Mouse (Mus musculus) thymus, adult 2 months (tissue): Measurements from ENCODE around the gene Zfp277. TPM values are rescaled to one million over a fixed set of nuclear protein-coding genes. Genes with fewer than 3 reads are reported as not detected.

ENCODE experiments used
- DNase-seq: peaks from one replicate; pipeline ENCODE4 v3.0.0; 2021
- H3K27ac ChIP-seq: fragments of 200-500 bp; 2 replicates; pipeline ENCODE4 v1.5.1; 2012; ENCODE audit warnings: low read length, control low read depth; ENCODE audit not compliant: control insufficient read depth, insufficient read depth
- H3K27me3 ChIP-seq: fragments of 200-500 bp; 2 replicates; pipeline ENCODE4 v1.6.1; 2012; ENCODE audit warnings: mild to moderate bottlenecking, low read length, moderate library complexity, mixed read lengths; ENCODE audit not compliant: control insufficient read depth, insufficient read depth
- H3K36me3 ChIP-seq: fragments of 200-500 bp; 2 replicates; pipeline ENCODE4 v1.6.1; 2012; ENCODE audit warnings: mild to moderate bottlenecking, low read length, moderate library complexity; ENCODE audit not compliant: control insufficient read depth, insufficient read depth
- H3K4me1 ChIP-seq: fragments of 200-500 bp; replicated peaks from 2 replicates; pipeline ENCODE4 v1.6.1; 2012; ENCODE audit warnings: low read length; ENCODE audit not compliant: control insufficient read depth, insufficient read depth
- H3K4me3 ChIP-seq: fragments of 200-500 bp; 2 replicates; pipeline ENCODE4 v1.5.1; 2012; ENCODE audit warnings: mild to moderate bottlenecking, low read length, control low read depth, moderate library complexity; ENCODE audit not compliant: control insufficient read depth, insufficient read depth
- CTCF ChIP-seq: fragments of 200-500 bp; IDR thresholded peaks from 2 replicates; pipeline ENCODE4 v1.5.1; 2012; ENCODE audit warnings: mild to moderate bottlenecking, control low read depth, low read length, moderate library complexity, borderline replicate concordance; ENCODE audit not compliant: control insufficient read depth, poor library complexity, insufficient read depth; ENCODE audit errors: extremely low read depth
- POLR2A ChIP-seq: fragments of 200-500 bp; IDR thresholded peaks from 2 replicates; pipeline ENCODE4 v1.6.1; 2012; ENCODE audit warnings: mild to moderate bottlenecking, low read length, control low read depth, moderate library complexity; ENCODE audit not compliant: control insufficient read depth, poor library complexity, insufficient read depth; ENCODE audit errors: extremely low read depth
- WGBS: fragments of 180-500 bp; shearing (Covaris S2); methylation state at CpG from one replicate; pipeline ENCODE4 v1.1.7; 2018; 5-methylcytosine and 5-hydroxymethylcytosine counted together
- polyA plus RNA-seq: library from polyadenylated mRNA; depleted of rRNA; stranded (reverse); fragments of >200 nt; gene quantifications from 2 replicates; pipeline ENCODE4 v1.2.3, GENCODE M21; 2012

Zfp277 gene
- polyA plus RNA-seq, 1 experiment, result 8.6 TPM

DNA sequence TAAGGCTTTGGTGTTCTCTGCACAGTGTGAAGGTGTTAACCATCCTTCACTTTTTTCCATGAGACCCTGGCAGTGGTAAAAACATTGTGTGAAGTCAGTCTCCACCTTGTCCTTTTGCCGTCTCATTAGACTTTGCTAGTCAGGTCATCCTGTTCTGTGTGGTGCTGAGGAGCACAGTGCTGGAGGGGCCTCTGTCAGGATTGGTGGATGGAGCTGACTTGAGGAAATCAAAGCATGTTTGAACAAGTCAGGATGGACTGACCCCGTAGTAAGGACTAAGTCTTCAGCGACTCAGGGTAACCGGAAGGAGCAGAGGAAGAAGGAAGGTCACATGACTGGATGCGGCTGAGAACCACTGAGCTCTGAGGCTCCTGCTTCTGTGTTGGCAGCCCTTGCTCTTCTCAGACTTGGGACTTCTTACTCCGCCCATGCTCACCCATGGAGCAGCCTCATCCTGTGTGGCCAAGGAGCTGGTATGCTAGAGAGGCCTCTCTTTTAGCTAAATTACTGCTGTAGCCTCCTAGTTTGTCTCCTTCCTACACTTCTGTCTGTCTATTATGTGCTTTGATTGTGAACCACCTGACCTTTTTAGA is 14.1 kb upstream of the Zfp277 start:
- Histone ChIP-seq H3K36me3 (no peaks in the 10 kb centered on the region), H3K27me3 (no peaks in the 10 kb centered on the region), H3K4me3 (no peak overlapping the region), H3K4me1 (no peaks in the 10 kb centered on the region), H3K27ac (no peak overlapping the region)
- DNase-seq, result no peak
- 61% methylated on average over 6 of the region's 6 CpGs for WGBS
- TF ChIP-seq POLR2A (no peak), CTCF (no peak)

DNA sequence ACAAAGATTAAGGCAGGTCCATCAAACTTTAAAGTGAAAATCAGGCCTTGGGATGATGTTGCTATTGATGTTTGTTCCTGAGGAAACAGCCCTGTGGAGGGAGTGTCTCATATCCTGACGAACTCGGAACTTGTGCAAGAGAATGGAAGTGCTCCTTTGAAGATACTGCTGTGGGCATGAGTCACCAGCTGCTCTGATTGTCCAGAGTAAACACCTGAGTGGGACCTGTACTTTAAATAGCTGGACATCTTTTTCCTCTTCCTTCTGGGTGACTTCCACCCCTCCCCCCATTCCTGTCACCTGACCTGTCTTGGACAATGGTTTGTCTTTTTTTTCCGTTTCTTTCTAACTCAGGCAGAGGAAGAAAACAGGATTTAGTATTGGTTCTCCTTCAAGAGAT is 13.3 kb upstream of the Zfp277 start:
- no peak overlapping the region for H3K27ac ChIP-seq
- no peaks in the 10 kb centered on the region for H3K27me3 ChIP-seq
- H3K4me3 ChIP-seq, result no peak overlapping the region
- H3K4me1 ChIP-seq, result no peaks in the 10 kb centered on the region
- WGBS, result 98% methylated on average over 3 of the region's 3 CpGs
- H3K36me3 ChIP-seq, result no peaks in the 10 kb centered on the region
- TF ChIP-seq CTCF (no peak), POLR2A (no peak)
- DNase-seq, result no peak

DNA sequence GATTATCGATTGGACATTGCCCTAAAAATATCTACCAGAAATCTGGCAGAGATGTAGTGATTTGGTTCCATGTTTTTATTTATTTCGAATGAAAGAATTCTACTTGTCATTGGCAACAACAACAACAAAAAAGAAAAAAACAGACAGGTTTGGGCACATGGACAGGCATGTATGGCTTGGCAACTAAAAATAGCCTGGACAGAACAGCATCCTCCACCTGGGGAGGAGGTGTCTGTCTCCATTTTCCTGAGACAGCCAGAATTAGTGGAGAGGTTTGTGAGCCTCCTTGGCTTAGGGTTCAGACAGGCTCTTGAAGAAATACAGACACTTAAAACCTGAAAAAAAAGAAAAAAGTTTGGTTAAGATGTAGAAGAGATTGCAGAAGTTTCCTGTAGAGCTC is 10.8 kb upstream of the Zfp277 start:
- no peak for TF ChIP-seq CTCF
- TF ChIP-seq POLR2A, result no peak
- Histone ChIP-seq H3K4me1 (no peaks in the 10 kb centered on the region), H3K4me3 (no peak overlapping the region), H3K27ac (no peak overlapping the region), H3K27me3 (no peaks in the 10 kb centered on the region), H3K36me3 (no peaks in the 10 kb centered on the region)
- DNase-seq, result no peak
- 95% methylated on average over 2 of the region's 2 CpGs for WGBS

DNA sequence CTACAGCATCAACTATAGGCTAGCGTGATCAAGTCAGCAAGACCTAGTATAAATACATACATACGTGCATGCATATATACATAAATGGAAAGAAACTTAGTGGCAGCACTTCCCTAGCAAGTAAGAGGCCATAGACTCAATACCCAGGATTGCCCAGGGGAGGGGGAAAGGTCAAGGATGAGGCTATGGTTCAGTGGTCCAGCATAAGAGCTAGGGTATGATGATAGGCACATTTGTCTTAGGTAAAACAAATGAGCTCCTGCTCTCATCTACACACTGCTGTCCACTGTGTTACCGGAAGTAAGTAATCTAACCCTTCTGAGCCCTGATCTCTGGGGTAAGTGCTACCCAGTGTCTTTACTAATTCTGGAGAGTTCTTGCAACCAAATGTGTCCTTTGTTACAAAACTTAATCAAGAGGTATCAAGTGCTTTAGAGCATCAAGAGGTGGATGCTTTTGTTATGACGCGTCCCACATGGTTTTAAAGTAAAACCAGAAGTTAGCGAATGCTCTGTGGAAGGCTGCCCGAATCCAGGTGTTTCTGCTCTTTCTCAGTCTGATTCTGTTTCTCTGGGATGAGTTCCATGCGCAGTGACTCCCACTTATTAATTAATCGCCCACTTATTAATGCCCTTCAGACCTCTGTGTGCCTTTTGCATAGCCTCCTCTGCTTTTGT is 3.6 kb upstream of the Zfp277 start:
- Histone ChIP-seq H3K27me3 (peaks cover 20% of the 10 kb centered on the region), H3K4me3 (no peak overlapping the region), H3K4me1 (peaks cover 12% of the 10 kb centered on the region), H3K36me3 (no peaks in the 10 kb centered on the region), H3K27ac (no peak overlapping the region)
- 95% methylated on average over 9 of the region's 9 CpGs for WGBS
- no peak for DNase-seq
- TF ChIP-seq POLR2A, result no peak
- TF ChIP-seq CTCF, result no peak

DNA sequence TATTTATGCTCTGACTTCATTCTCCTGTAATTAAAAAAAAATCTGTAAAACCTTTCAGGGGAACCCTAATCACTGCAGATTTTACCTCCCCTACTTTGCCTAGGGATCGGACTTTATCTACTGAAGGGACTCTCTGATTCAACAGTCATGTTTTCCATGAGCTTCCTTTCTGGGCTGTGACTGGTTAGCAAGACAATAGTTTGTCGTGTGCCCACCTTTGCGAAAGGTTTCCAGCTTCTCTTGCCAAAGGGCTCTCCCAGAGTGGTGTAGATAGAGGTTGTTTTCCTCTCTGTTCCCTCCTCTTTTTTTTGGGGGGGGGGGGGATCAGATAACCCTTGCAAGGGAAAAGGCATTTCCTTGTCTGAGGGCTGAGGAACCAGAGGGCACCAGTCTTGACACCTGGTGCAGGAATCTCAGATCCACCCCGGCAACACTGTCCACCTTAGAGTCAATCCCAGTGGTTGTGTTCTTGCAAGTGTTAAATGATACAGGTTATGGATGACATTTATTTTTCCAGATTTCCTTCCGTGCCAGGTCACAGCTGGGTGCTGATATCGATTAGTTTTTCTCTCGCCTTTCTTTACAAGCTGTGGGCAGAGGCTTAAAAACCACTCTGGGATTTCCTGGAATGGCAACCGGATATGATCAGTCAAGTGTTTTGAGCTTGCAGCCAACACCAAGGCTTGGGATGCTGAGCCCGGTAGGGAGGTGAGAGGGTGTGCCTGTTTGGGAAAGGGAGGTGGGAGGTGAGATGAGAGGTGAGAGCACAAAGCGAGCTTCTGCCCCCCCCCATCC is 2.1 kb upstream of the Zfp277 start:
- no peaks in the 10 kb centered on the region for H3K36me3 ChIP-seq
- no peak overlapping the region for H3K27ac ChIP-seq
- H3K4me3 ChIP-seq, result no peak overlapping the region
- DNase-seq, result no peak
- no peak for TF ChIP-seq POLR2A
- TF ChIP-seq CTCF, result no peak
- WGBS, result 19% methylated on average over 10 of the region's 10 CpGs
- peaks cover 12% of the 10 kb centered on the region for H3K4me1 ChIP-seq
- peaks cover 20% of the 10 kb centered on the region for H3K27me3 ChIP-seq

DNA sequence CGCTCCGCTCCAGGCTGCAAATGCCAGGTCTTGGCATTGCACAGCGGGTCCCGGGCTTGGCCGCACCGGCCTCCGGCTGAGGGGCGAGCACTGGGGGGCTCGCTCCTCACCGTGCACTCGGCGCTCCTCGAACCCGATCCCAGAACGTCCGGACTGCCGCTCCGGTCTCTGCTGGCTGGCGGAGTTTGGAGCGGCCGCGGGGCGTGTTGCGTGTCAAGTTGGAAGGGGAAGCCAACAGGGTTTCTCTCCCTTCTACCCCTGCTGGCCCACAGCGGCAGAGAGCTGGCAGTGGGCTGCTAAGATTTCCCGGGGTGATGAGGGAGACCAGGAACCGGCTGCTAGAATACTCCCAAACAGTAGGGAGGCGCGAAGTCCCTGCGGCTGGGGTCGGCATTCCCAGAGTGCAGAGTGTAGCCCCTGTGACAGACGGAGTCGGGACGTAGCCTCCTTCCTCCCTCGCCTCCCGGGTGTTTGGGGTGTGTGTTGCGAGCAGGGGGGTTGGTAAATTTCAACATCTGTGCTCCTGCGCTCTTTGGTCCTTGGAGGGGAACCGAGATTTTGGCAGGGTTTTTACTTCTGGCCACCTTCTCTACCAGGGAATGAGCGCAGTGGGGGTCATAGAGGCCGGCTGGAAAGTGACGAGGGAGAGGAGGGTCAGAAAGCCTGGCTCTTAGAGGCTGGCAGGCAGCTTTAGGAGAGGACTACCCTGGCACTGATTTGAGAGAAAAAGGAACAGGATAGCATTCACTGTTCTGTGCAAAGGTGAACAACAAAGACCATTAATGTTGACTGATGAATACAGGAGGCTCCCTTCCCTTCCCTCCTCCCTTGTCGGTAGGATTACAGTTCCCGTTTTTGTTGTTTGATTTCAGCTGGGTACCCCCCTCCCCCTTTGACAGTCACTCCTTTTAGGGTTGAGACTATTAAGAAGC is 1.0 kb upstream of the Zfp277 start:
- Histone ChIP-seq H3K4me3 (peak overlapping the region; percentile 58), H3K27me3 (peaks cover 20% of the 10 kb centered on the region), H3K36me3 (no peaks in the 10 kb centered on the region), H3K4me1 (peaks cover 12% of the 10 kb centered on the region), H3K27ac (no peak overlapping the region)
- WGBS, result 2% methylated on average over 44 of the region's 44 CpGs
- TF ChIP-seq CTCF (no peak), POLR2A (no peak)
- DNase-seq, result peak; percentile 47
